Mouse (Mus musculus) midbrain, embryonic 12.5 days (tissue): ENCODE results near the gene Prmt9. TPM values are rescaled to one million over a fixed set of nuclear protein-coding genes. Genes with fewer than 3 reads are reported as not detected.

Source experiments
- ATAC-seq: fragments of 200-750 bp; cut with Nextera tagmentation; 2 replicates; pipeline ENCODE4 v1.8.0; 2017; ENCODE audit warnings: low read depth, moderate TSS enrichment, moderate library complexity; ENCODE audit not compliant: low FRiP score
- H3K27ac ChIP-seq: fragments of 300-500 bp; sonication (generic); replicated peaks from 2 replicates; pipeline ENCODE4 v1.5.1; 2016; ENCODE audit warnings: mild to moderate bottlenecking
- H3K27me3 ChIP-seq: fragments of 300-500 bp; sonication (generic); 2 replicates; pipeline ENCODE4 v1.6.1; 2016; ENCODE audit warnings: mild to moderate bottlenecking
- H3K36me3 ChIP-seq: fragments of 300-500 bp; sonication (generic); 2 replicates; pipeline ENCODE4 v1.6.1; 2016
- H3K4me1 ChIP-seq: fragments of 300-500 bp; sonication (generic); 2 replicates; pipeline ENCODE4 v1.6.1; 2016
- H3K4me2 ChIP-seq: fragments of 300-500 bp; sonication (generic); replicated peaks from 2 replicates; pipeline ENCODE4 v1.6.1; 2016; ENCODE audit warnings: mild to moderate bottlenecking, moderate library complexity
- H3K4me3 ChIP-seq: fragments of 300-500 bp; sonication (generic); 2 replicates; pipeline ENCODE4 v1.5.1; 2016; ENCODE audit warnings: mild to moderate bottlenecking
- H3K9ac ChIP-seq: fragments of 300-500 bp; sonication (generic); replicated peaks from 2 replicates; pipeline ENCODE4 v1.6.1; 2016; ENCODE audit warnings: mild to moderate bottlenecking, moderate library complexity
- H3K9me3 ChIP-seq: fragments of 300-500 bp; sonication (generic); 2 replicates; pipeline ENCODE4 v1.6.1; 2016; ENCODE audit warnings: mild to moderate bottlenecking
- WGBS: fragments of 180-500 bp; shearing (Covaris S2); methylation state at CpG from one replicate; pipeline ENCODE4 v1.1.7; 2016; 5-methylcytosine and 5-hydroxymethylcytosine counted together
- polyA plus RNA-seq: library from polyadenylated mRNA; unstranded; fragments of >200 nt; fragmentation: Nextera tagmentation; extraction: Ambion mirVana; gene quantifications from 2 replicates; pipeline ENCODE4 v1.2.1, GENCODE M21; 2016

Prmt9 gene
- polyA plus RNA-seq, 1 experiment from 2014 or later: 22.9 TPM

DNA sequence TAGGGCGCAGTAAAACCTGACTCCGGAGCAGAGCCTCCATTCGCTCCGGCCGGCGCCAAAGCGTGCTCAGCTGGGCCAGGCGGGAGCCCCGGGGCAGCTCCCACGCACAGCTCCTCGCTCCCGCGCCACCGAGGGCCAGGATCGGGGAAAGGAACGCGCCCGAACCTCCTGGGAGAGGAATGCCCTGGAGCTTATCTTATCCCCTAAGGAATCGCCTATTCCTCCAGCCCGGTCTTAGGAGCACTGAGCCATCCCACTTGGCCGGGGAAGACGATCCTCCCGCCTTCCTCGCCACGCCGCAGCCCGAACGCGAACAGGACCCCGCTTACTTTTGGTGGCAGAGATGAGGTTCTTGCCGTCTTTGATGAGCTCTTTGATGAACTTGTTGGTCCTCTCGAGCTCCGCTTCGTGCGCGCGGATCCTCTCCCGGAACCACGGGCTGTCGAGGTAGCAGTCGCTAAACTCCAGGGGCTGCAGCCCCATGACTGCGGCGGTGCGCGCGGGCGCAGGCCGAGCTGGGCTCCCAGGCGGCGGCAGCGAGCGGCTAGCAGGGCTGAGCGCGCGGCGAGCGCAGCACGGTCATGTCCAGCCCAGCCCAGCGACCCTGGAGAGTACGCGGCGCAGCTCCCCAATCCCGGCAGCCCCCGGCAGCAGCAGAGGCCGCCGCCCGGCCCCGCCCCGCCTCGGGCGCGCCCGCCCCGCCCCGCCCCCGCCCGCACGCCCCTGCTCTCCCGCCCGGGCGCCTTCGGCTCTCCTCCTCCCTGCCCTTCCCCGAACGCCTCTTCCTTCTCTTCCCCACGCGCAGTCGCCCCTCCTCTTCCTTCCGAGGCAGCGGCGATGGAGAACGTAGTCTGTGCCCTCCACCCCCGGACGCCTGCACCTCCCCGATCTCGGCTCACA is 31.6 kb upstream of the Prmt9 start, which contains the start of gene Arhgap10:
Gene Arhgap10 (minus strand): TSS at position 653 of the 900 bp plus-strand sequence.
- peak within 1 kb of the TSS; percentile 70 for H3K9ac ChIP-seq
- H3K9me3 ChIP-seq: no peaks in the 10 kb centered on the region
- peaks cover 7% of the 10 kb centered on the region for H3K4me1 ChIP-seq
- peaks cover 45% of the 10 kb centered on the region for H3K27me3 ChIP-seq
- peak within 1 kb of the TSS; percentile 69 for H3K27ac ChIP-seq
- peak; percentile 96 for ATAC-seq
- H3K4me3 ChIP-seq: peak within 1 kb of the TSS; percentile 67
- peak within 1 kb of the TSS; percentile 90 for H3K4me2 ChIP-seq
- H3K36me3 ChIP-seq: no peaks in the 10 kb centered on the region
- WGBS: under 1% methylated on average over 75 of the region's 95 CpGs

DNA sequence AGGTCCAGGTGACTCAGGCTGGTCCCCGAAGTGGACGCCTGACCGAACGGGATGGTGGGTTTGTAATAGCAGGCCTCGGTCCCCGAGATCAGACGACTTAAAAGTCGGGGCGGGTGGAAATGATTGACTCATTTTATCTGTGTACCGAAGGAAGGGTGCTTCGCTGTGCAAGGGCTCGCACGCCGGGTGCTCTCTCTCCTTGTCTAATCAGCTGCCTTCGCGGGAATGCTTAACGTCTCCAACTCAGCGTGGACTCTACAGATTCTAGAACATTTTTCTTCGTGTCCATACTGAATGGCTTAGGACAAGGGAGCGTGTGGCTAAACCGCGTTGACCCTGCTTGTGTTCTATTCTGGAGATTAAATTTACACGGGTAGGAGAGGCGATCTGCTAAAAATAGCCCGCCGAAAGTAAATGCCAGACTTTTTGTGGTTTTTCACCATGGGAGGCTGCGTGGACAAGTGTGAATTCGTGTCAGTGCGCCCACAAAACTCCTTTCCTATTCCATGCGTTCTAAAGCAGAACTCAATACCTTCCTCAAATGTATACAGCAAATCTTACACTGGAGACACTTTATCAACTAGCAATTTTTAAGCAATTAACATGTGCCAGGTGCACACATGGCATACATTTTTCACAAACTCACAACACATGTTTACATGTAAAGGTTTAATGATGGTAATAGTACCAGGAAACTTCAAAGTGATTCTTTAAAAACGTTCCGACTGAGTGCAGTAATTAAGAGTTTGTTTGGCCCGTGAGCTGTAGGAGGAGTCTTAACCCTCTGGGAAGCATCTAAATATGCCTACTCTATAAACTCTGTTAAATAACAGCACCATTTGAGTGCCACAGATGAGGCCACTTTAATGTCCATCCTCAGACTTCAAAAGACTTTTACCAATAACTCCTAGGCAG is 30.7 kb upstream of the Prmt9 start:
- Histone ChIP-seq H3K9ac (peak overlapping the region; percentile 70), H3K9me3 (no peaks in the 10 kb centered on the region), H3K36me3 (no peaks in the 10 kb centered on the region), H3K27me3 (peaks cover 39% of the 10 kb centered on the region), H3K4me2 (peak overlapping the region; percentile 90), H3K4me3 (peak overlapping the region; percentile 67), H3K27ac (0 out of 2 replicates have a peak overlapping the region, but pooled peaks have one; percentile 10), H3K4me1 (peaks cover 7% of the 10 kb centered on the region)
- ATAC-seq: peak; percentile 55
- WGBS: 8% methylated on average over 33 of the region's 33 CpGs

DNA sequence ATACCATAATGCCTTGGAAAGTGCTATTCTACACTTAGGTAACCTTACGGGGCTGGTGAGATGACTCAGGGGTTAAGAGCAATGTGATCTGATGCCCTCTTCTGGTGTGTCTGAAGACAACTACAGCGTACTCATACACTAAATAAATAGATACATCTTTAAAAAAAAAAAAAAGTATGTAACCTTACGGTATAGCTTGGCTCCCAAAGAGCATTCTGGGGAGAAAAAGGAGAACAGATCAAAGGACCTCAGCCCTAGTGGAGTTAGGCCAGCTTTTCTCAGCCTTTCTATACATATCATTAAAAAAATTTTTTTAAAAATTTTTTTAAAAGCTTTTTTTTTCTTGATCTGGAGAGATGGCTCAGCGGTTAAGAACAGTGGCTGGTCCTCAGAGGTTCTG is 28.6 kb upstream of the Prmt9 start:
- Histone ChIP-seq H3K27me3 (peaks cover 23% of the 10 kb centered on the region), H3K4me2 (no peak overlapping the region), H3K4me1 (peaks cover 7% of the 10 kb centered on the region), H3K4me3 (no peak overlapping the region), H3K9me3 (no peaks in the 10 kb centered on the region), H3K27ac (no peak overlapping the region), H3K36me3 (no peaks in the 10 kb centered on the region), H3K9ac (no peak overlapping the region)
- WGBS: 95% methylated on average over 4 of the region's 4 CpGs
- ATAC-seq: no peak

DNA sequence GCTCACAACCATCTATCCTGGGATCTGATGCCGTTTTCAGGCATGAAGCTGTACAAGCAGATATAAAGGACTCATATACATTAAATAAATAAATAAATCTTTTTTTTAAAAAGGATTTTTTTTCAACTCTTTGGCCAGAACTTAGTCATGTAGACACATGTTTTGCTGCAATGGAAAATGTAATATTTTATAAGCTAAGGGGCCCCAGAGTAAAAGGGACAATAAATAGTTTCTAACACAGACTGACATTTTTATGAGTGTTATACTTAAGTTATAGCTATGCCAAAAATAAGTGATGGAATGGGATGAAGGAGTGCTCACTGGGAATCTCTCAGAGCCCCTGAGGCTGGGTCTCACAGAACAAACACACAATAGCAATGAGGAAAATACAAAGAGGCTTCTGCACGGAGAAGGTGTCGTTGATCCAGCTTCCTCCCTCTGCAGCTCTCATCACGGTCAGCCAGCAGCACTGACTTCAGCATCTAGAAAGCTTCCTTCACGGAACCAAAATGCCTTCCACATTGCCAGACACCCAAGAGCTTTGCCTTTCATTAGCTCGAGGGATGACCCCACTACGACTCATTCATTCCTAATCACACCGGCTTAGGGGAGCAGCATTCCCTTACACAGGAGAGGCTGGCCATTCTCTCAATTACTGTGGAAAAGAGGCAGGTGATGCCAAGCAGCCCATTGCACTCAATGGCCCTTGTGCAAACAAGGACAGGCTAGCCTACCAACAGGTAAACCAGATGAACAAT is 28.0 kb upstream of the Prmt9 start:
- Histone ChIP-seq H3K36me3 (no peaks in the 10 kb centered on the region), H3K9me3 (no peaks in the 10 kb centered on the region), H3K27me3 (peaks cover 17% of the 10 kb centered on the region), H3K4me3 (no peak overlapping the region), H3K4me1 (peaks cover 7% of the 10 kb centered on the region), H3K27ac (no peak overlapping the region), H3K9ac (no peak overlapping the region), H3K4me2 (no peak overlapping the region)
- no peak for ATAC-seq
- WGBS: 80% methylated on average over 8 of the region's 8 CpGs

DNA sequence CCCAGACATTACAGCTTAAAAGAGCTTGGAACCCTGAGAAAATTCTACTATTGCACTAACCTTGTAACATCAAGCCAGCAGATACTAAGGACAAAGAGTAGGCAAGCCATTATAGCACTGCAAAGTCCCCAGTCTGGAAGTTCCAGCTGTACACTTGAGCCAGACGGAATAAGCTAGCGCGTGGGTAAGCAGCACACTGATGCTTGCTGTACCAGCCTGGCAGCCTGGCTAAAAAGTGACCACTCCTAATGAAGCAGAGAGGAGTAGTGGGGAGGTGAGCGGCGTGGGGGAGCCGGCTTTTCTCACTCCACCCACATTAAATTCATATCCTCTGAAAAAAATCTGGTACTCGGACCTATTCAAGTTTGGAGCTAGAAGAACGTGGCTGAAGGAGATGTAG is 26.2 kb upstream of the Prmt9 start:
- no peaks in the 10 kb centered on the region for H3K36me3 ChIP-seq
- ATAC-seq: no peak
- H3K27ac ChIP-seq: no peak overlapping the region
- WGBS: 91% methylated on average over 8 of the region's 8 CpGs
- no peak overlapping the region for H3K4me3 ChIP-seq
- H3K27me3 ChIP-seq: peaks cover 14% of the 10 kb centered on the region; the same call in 1 of the 2 replicates
- H3K4me2 ChIP-seq: no peak overlapping the region
- H3K4me1 ChIP-seq: 0 out of 2 replicates have a peak, but pooled peaks cover 2% of the 10 kb centered on the region
- H3K9me3 ChIP-seq: no peaks in the 10 kb centered on the region
- no peak overlapping the region for H3K9ac ChIP-seq

DNA sequence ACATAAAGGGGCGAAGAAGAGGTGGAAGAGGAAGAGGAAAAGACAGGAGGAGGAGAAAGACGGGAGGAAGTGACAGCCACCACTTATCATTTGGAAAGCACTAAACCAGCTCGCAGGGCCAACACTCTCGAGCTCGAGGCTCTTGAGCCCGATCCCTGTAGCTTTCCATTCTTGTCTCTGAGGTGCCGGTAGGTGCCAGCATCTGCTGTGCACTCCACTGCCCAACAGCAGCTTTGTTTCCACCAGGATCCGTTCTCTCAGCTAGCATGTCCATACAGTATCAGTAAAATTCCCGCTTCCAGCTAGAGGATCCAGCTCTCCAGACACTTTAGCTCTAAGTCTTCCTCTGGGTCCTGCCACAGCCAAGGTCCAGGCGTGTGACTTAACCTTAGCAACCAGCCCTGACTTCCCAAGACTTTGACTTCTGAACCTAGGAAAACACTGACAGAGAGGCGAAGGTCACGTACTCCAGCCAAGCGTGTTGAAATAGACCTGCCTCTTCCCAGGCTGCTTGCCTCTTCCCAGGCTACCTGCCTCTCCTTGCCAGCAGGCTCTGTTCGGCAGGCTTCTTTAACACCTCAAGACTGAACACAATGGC is 25.1 kb upstream of the Prmt9 start:
- Histone ChIP-seq H3K27me3 (peaks cover 11% of the 10 kb centered on the region; the same call in 1 of the 2 replicates), H3K4me2 (no peak overlapping the region), H3K9ac (no peak overlapping the region), H3K9me3 (no peaks in the 10 kb centered on the region), H3K4me1 (no peaks in the 10 kb centered on the region), H3K4me3 (no peak overlapping the region), H3K27ac (no peak overlapping the region), H3K36me3 (no peaks in the 10 kb centered on the region)
- WGBS: 84% methylated on average over 14 of the region's 14 CpGs
- no peak for ATAC-seq

DNA sequence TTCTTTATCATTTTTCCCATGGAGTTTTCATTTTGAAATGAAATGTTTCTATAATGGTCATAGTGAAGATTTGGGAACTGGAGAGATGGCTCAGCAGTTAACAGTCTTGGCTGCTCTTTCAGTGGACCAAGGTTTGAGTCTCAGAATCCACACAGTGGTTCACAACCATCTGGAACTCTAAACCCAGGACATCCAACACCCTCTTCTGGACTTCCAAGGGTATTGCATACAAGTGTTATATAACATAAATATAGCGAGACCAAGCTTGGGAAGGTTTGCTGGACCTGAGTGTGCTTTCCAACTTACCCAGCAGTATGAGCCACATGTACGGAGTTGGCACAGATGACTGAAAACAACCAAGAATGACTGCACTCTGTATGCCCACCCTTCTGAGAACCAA is 24.3 kb upstream of the Prmt9 start:
- Histone ChIP-seq H3K4me1 (no peaks in the 10 kb centered on the region), H3K4me3 (no peak overlapping the region), H3K27ac (no peak overlapping the region), H3K36me3 (no peaks in the 10 kb centered on the region), H3K27me3 (peaks cover 3% of the 10 kb centered on the region; the same call in 1 of the 2 replicates), H3K4me2 (no peak overlapping the region), H3K9me3 (no peaks in the 10 kb centered on the region), H3K9ac (no peak overlapping the region)
- 84% methylated on average over 2 of the region's 2 CpGs for WGBS
- no peak for ATAC-seq

DNA sequence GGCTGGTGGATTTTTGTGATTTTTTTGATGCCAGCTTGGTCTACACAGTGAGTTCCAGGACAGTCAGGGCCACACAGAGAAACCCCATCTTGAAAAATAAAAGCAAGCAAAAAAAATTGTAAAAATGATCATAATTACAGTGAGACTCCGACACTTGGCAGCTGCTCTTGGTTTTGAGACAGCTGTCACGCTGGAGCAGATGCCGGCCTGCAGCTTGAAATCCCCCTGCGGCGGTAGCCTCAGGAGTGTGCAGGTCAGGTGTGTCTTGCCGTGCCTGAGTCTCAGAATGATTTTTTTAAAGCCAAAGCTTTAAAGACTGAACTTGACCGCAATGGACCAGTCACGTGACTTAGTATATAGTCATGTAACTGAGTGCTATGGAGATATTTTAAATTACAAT is 23.1 kb upstream of the Prmt9 start:
- Histone ChIP-seq H3K4me1 (no peaks in the 10 kb centered on the region), H3K9ac (no peak overlapping the region), H3K4me3 (no peak overlapping the region), H3K4me2 (no peak overlapping the region), H3K9me3 (no peaks in the 10 kb centered on the region), H3K36me3 (no peaks in the 10 kb centered on the region), H3K27me3 (no peaks in the 10 kb centered on the region), H3K27ac (no peak overlapping the region)
- WGBS: 88% methylated on average over 8 of the region's 8 CpGs
- ATAC-seq: no peak

DNA sequence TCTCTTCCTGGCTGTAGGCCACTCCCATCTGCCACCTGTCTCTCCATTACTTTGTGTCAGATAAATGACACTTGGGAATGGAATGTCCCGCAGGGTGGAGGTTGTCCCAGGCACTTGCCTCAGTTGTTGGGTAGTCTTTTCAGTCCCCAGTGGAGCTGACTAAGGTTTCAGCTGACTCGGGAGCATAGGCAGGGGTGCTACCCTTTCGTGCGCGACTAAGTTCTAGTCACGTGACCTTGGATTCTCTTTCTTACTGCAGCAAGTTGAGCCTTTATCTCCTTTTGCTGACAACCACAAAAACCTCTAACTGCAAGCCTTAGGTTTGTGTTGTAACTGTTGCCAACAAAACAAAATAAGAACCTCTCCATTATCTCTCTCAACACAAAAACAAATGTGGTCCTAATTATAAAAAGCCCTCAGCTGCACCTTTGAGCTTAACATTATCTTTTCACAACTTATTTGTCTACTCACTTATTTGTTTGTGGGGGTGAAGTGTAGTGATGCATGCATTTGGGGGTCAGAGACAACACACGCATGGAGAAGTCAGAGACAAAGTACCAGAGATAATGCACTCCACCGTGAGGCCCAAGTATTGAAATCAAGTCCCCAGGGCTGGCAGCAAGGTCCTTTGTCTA is 14.7 kb upstream of the Prmt9 start:
- no peaks in the 10 kb centered on the region for H3K9me3 ChIP-seq
- WGBS: 73% methylated on average over 8 of the region's 8 CpGs
- H3K9ac ChIP-seq: no peak overlapping the region
- no peaks in the 10 kb centered on the region for H3K27me3 ChIP-seq
- H3K4me3 ChIP-seq: no peak overlapping the region
- H3K27ac ChIP-seq: no peak overlapping the region
- H3K4me2 ChIP-seq: no peak overlapping the region
- H3K4me1 ChIP-seq: no peaks in the 10 kb centered on the region
- H3K36me3 ChIP-seq: no peaks in the 10 kb centered on the region
- 0 out of 2 replicates have a peak, but pooled peaks have one; percentile 30 for ATAC-seq

DNA sequence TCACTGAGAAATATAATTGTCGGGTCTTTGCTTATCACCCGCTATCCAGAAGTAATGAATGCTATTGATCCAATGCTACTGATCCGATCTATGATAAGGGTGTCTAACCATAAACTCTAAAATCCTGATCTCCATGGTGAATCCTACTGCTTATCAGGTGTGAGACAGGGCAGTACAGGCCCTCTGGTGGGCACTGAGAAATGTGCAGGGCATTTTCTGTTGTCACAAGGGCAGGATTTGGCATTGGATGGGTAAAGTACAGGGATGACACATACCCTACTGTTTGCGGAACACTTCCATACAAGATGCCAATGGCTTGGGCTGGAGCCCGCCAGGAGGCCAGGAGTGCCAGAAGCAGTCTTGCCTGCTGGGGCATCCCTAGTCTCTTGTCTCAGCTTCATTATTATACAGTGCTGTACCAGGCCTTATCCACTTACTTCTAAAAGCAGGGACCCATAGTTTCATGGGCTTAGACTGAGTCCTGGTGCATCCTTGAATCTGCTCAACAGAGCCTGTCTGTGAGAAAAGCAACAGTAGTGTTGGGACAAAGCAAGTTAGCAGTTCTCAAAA is 14.1 kb upstream of the Prmt9 start:
- Histone ChIP-seq H3K9me3 (no peaks in the 10 kb centered on the region), H3K4me1 (no peaks in the 10 kb centered on the region), H3K4me3 (no peak overlapping the region), H3K9ac (no peak overlapping the region), H3K27me3 (no peaks in the 10 kb centered on the region), H3K4me2 (no peak overlapping the region), H3K36me3 (no peaks in the 10 kb centered on the region), H3K27ac (no peak overlapping the region)
- ATAC-seq: peak; percentile 19
- WGBS: 81% methylated on average over 5 of the region's 5 CpGs
